Mouse (Mus musculus) left cerebral cortex, adult 9 months (tissue): ENCODE data around the gene Capn3.

Experiments used
- DNase-seq, 2 experiments: peaks; one replicate each; pipeline ENCODE4 v3.0.0; 2022; ENCODE audit warnings: low spot score in 2 of 2

Gene Capn3

GRCm38 (mm10) chr2:120482506-120483389 is 26.9 kb downstream of the Capn3 start:
- no peak for DNase-seq

- DNase-seq: no peak
Measured at GRCm38 (mm10) chr2:120484241-120484640, 28.4 kb downstream of the Capn3 start.

- DNase-seq: no peak
Measured at GRCm38 (mm10) chr2:120493254-120493653, 37.4 kb downstream of the Capn3 start.

GRCm38 (mm10) chr2:120496511-120496910 is 40.7 kb downstream of the Capn3 start:
- peak in 1 of 2 experiments; percentile 14 for DNase-seq

GRCm38 (mm10) chr2:120499971-120500471 is 44.2 kb downstream of the Capn3 start:
- DNase-seq: no peak

GRCm38 (mm10) chr2:120501136-120501918 is 45.5 kb downstream of the Capn3 start:
- no peak for DNase-seq

GRCm38 (mm10) chr2:120501931-120502604 is 46.2 kb downstream of the Capn3 start:
- no peak for DNase-seq

GRCm38 (mm10) chr2:120502605-120502990 is 46.8 kb downstream of the Capn3 start:
- no peak for DNase-seq

- no peak for DNase-seq
Measured at GRCm38 (mm10) chr2:120503094-120503493, 47.3 kb downstream of the Capn3 start.

- DNase-seq: no peak
Measured at GRCm38 (mm10) chr2:120503992-120504391, 48.2 kb downstream of the Capn3 start.

GRCm38 (mm10) chr2:120514181-120514580 is 58.4 kb downstream of the Capn3 start:
- DNase-seq: no peak

GRCm38 (mm10) chr2:120518547-120519210 is 62.9 kb downstream of the Capn3 start:
- DNase-seq: no peak

- DNase-seq: no peak
Measured at GRCm38 (mm10) chr2:120526771-120527170, 71.0 kb downstream of the Capn3 start.

- no peak for DNase-seq
Measured at GRCm38 (mm10) chr2:120529531-120529930, 73.7 kb downstream of the Capn3 start.

GRCm38 (mm10) chr2:120531223-120531622 is 75.4 kb downstream of the Capn3 start:
- no peak for DNase-seq

GRCm38 (mm10) chr2:120539333-120539732 is 83.5 kb downstream of the Capn3 start:
- DNase-seq: no peak

GRCm38 (mm10) chr2:120539778-120540208 is 84.0 kb downstream of the Capn3 start:
- DNase-seq: peak; percentile 73 to 84

GRCm38 (mm10) chr2:120544732-120545131 is 88.9 kb downstream of the Capn3 start:
- DNase-seq: no peak
